Mouse (Mus musculus) CH12.LX (cell line): ENCODE data around the gene Rabep1. TPM values are rescaled to one million over a fixed set of nuclear protein-coding genes. Genes with fewer than 3 reads are reported as not detected.

ENCODE experiments used
- DNase-seq: peaks from one replicate; pipeline ENCODE4 v3.0.0-alpha.2; 2013; ENCODE audit errors: extremely low read depth
- H3K27ac ChIP-seq: 2 replicates; pipeline ENCODE4 v1.5.1; 2012; ENCODE audit warnings: low read depth, mild to moderate bottlenecking, control low read depth, moderate library complexity; ENCODE audit not compliant: insufficient read depth
- H3K27me3 ChIP-seq: replicated peaks from 2 replicates; pipeline ENCODE3; 2012; ENCODE audit warnings: inconsistent platforms
- H3K36me3 ChIP-seq, 2 experiments: replicated peaks in 1 of 2; 2 replicates each; pipeline versions ENCODE3 to v1.6.1; 2012; ENCODE audit warnings: inconsistent platforms in 1 of 2, low read length in 1 of 2, mild to moderate bottlenecking in 1 of 2, mixed read lengths in 1 of 2, moderate library complexity in 1 of 2; ENCODE audit not compliant: control insufficient read depth in 1 of 2, insufficient read depth in 1 of 2
- H3K4me1 ChIP-seq, 2 experiments: 2 replicates each; pipeline ENCODE4 v1.6.1; 2012; ENCODE audit warnings: inconsistent platforms in 1 of 2, moderate library complexity in 1 of 2; ENCODE audit not compliant: insufficient read depth in 2 of 2, control insufficient read depth in 1 of 2
- H3K4me2 ChIP-seq: 2 replicates; pipeline ENCODE4 v1.6.1; 2012; ENCODE audit warnings: low read depth, mild to moderate bottlenecking, control low read depth; ENCODE audit not compliant: poor library complexity, insufficient read depth, severe bottlenecking
- H3K4me3 ChIP-seq, 3 experiments: fragments of 150-350 bp in 1 of 3; sonication (generic) in 1 of 3; replicated peaks in 1 of 3; 2 replicates each; pipeline versions ENCODE3 to v1.5.1; 2011 to 2012; ENCODE audit warnings: low read depth in 2 of 3, low read length in 2 of 3, mild to moderate bottlenecking in 2 of 3, moderate library complexity in 2 of 3, control low read depth in 1 of 3, improper control_type of control experiment in 1 of 3, inconsistent platforms in 1 of 3, mixed read lengths in 1 of 3; ENCODE audit not compliant: poor library complexity in 1 of 3
- H3K79me2 ChIP-seq: replicated peaks from 2 replicates; pipeline ENCODE4 v1.6.1; 2012; ENCODE audit warnings: mild to moderate bottlenecking, moderate library complexity; ENCODE audit not compliant: control insufficient read depth, poor library complexity, insufficient read depth, severe bottlenecking; ENCODE audit errors: extremely low read depth
- H3K9ac ChIP-seq: 2 replicates; pipeline ENCODE4 v1.6.1; 2012; ENCODE audit warnings: low read depth, mild to moderate bottlenecking, control low read depth, moderate library complexity; ENCODE audit not compliant: insufficient read depth
- H3K9me3 ChIP-seq: replicated peaks from 2 replicates; pipeline ENCODE3; 2012; ENCODE audit warnings: low read length, inconsistent platforms, mixed read lengths
- BHLHE40 ChIP-seq: IDR thresholded peaks from 2 replicates; pipeline ENCODE4 v1.6.1; 2011; ENCODE audit warnings: mild to moderate bottlenecking, low read depth, low read length, improper control_type of control experiment
- CHD2 ChIP-seq: IDR thresholded peaks from 2 replicates; pipeline ENCODE4 v1.6.1; 2011; ENCODE audit warnings: low read length, improper control_type of control experiment
- CTCF ChIP-seq, 2 experiments: IDR thresholded peaks in 1 of 2; conservative IDR thresholded peaks in 1 of 2; 2 replicates each; pipeline ENCODE4 v1.5.1; 2011 to 2012; ENCODE audit warnings: low read depth in 2 of 2, low read length in 2 of 2, improper control_type of control experiment in 1 of 2, inconsistent platforms in 1 of 2, mild to moderate bottlenecking in 1 of 2, moderate library complexity in 1 of 2
- ELF1 ChIP-seq: IDR thresholded peaks from 2 replicates; pipeline ENCODE4 v1.6.1; 2014; ENCODE audit warnings: low read depth, mild to moderate bottlenecking, inconsistent platforms, low read length, improper control_type of control experiment
- EP300 ChIP-seq: IDR thresholded peaks from 2 replicates; pipeline ENCODE4 v1.6.1; 2011; ENCODE audit warnings: low read length, improper control_type of control experiment
- GABPA ChIP-seq: IDR thresholded peaks from 2 replicates; pipeline ENCODE4 v1.6.1; 2012; ENCODE audit warnings: low read depth, low read length, improper control_type of control experiment, inconsistent platforms; ENCODE audit not compliant: insufficient replicate concordance
- HCFC1 ChIP-seq: IDR thresholded peaks from 2 replicates; pipeline ENCODE4 v1.6.1; 2012; ENCODE audit warnings: low read depth, mild to moderate bottlenecking, inconsistent platforms, low read length, improper control_type of control experiment
- IRF4 ChIP-seq: IDR thresholded peaks from 2 replicates; pipeline ENCODE4 v1.6.1; 2014; ENCODE audit warnings: low read depth, mild to moderate bottlenecking, inconsistent platforms, low read length, improper control_type of control experiment
- JUN ChIP-seq: IDR thresholded peaks from 2 replicates; pipeline ENCODE4 v1.6.1; 2011; ENCODE audit warnings: low read depth, mild to moderate bottlenecking, low read length, improper control_type of control experiment, moderate library complexity; ENCODE audit not compliant: insufficient read depth
- KAT2A ChIP-seq: IDR thresholded peaks from 2 replicates; pipeline ENCODE4 v1.6.1; 2012; ENCODE audit warnings: low read length, improper control_type of control experiment, inconsistent platforms; ENCODE audit not compliant: insufficient replicate concordance
- MAX ChIP-seq: IDR thresholded peaks from 2 replicates; pipeline ENCODE4 v1.6.1; 2011; ENCODE audit warnings: low read length, improper control_type of control experiment
- MYC ChIP-seq: IDR thresholded peaks from 2 replicates; pipeline ENCODE4 v1.6.1; 2011; ENCODE audit warnings: low read depth, mild to moderate bottlenecking, improper control_type of control experiment, low read length
- POLR2AphosphoS2 ChIP-seq: IDR thresholded peaks from 2 replicates; pipeline ENCODE4 v1.6.1; 2011; ENCODE audit warnings: low read depth, low read length, improper control_type of control experiment
- RAD21 ChIP-seq: IDR thresholded peaks from 2 replicates; pipeline ENCODE4 v1.6.1; 2011; ENCODE audit warnings: low read depth, mild to moderate bottlenecking, low read length, improper control_type of control experiment, moderate library complexity
- SIN3A ChIP-seq: IDR thresholded peaks from 2 replicates; pipeline ENCODE4 v1.6.1; 2012; ENCODE audit warnings: low read length, improper control_type of control experiment, inconsistent platforms
- UBTF ChIP-seq: IDR thresholded peaks from 2 replicates; pipeline ENCODE4 v1.6.1; 2012; ENCODE audit warnings: low read depth, mild to moderate bottlenecking, inconsistent platforms, low read length, improper control_type of control experiment, moderate library complexity
- ZC3H11A ChIP-seq: IDR thresholded peaks from 2 replicates; pipeline ENCODE4 v1.6.1; 2012; ENCODE audit warnings: low read depth, mild to moderate bottlenecking, inconsistent platforms, low read length, improper control_type of control experiment
- dilution Hi-C: fragments of 300-500 bp; cut with MboI; formaldehyde crosslinking; loops from 2 replicates; pipeline ENCODE4 v1.14.3; 2020; ENCODE audit warnings: low sequenced_read_pairs; ENCODE audit not compliant: extremely low pct_unique_long_range_greater_than_20kb, extremely low pct_ligation_motif_present
- in situ Hi-C: fragments of 300-500 bp; cut with MboI; formaldehyde crosslinking; loops from 3 replicates; pipeline ENCODE4 v1.14.3; 2019; ENCODE audit warnings: low sequenced_read_pairs, low pct_ligation_motif_present, low pct_unique_long_range_greater_than_20kb, mixed read lengths
- polyA plus RNA-seq: library from polyadenylated mRNA; unstranded; fragments of >175 nt; gene quantifications from 2 replicates; pipeline ENCODE4 v1.2.1, GENCODE M21; 2012; ENCODE audit warnings: low read depth; ENCODE audit not compliant: insufficient read length
- total RNA-seq, 2 experiments: library from RNA; depleted of rRNA; stranded (reverse); fragments of 300-350 nt in 1 of 2; fragments of >200 nt in 1 of 2; gene quantifications; 2 replicates each; pipeline ENCODE4 v1.2.3; 2012 to 2014

The Rabep1 gene
- total and polyA plus RNA-seq, 3 experiments: 22.3 to 28.3 (median 26.1) TPM

DNA sequence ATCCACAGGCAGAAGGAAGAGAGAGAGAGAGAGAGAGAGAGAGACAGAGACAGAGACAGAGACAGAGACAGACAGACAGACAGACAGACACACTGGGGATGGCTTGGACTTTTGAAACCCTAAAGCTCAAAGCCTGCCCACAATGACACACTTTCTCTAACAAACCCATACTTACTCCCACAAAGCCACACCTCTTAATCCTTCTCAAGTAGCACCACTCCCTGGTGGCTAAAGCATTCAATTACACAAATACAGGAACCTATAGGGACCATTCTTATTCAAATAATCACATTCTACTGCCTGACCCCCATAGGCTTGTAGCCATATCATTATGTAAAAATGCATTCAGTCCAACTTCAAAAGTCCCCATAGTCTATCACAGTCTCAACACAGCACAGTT is 11.2 kb upstream of the Rabep1 start:
- no peak overlapping the region for H3K4me3 ChIP-seq
- no peaks in the 10 kb centered on the region for H3K36me3 ChIP-seq
- peaks cover 12% of the 10 kb centered on the region for H3K27me3 ChIP-seq
- dilution Hi-C loops (no loop called here), in situ Hi-C loops (no loop called here)
- peaks cover 18% of the 10 kb centered on the region for H3K9me3 ChIP-seq
- H3K27ac ChIP-seq: no peak overlapping the region
- H3K4me2 ChIP-seq: no peak overlapping the region
- no peak for DNase-seq
- H3K79me2 ChIP-seq: no peaks in the 10 kb centered on the region
- no peak overlapping the region for H3K9ac ChIP-seq
- peaks cover 2 to 4% of the 10 kb centered on the region in 2 experiments; a peak in 2 of 4 replicates for H3K4me1 ChIP-seq
- TF ChIP-seq POLR2AphosphoS2 (no peak), IRF4 (no peak), ELF1 (no peak), HCFC1 (no peak), CTCF (conservative IDR thresholded peaks at IDR 0.05 in 1 of 2, IDR thresholded peaks at IDR 0.05 in 1 of 2; ENCODE audit: low read depth in 2 of 2, low read length in 2 of 2) (no peak), CHD2 (no peak), MAX (no peak)

DNA sequence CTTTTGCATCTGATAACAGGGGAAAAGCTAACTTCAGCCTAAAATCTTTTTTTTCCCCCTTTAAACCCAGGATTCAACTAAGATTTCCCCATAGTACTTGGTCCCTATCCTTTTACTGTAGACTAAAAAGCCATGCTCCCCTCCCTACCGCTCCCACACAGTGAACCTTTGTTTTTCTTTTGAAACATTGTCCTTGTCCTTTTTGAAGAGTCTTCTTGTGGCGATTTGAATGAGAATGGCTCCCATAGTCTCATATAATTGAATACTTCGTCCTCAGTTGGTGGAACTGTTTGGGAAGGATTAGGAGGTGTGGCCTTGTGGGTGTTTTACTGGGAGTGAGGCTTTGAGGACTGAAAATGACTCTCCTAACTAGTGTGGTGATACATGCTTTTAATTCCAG is 10.7 kb upstream of the Rabep1 start:
- no peak for DNase-seq
- Histone ChIP-seq H3K27me3 (peaks cover 14% of the 10 kb centered on the region), H3K27ac (no peak overlapping the region)
- TF ChIP-seq GABPA: no peak
- no peak for TF ChIP-seq MAX
- no peak for TF ChIP-seq KAT2A
- TF ChIP-seq RAD21: no peak
- TF ChIP-seq UBTF: no peak
- TF ChIP-seq BHLHE40: no peak
- no peak for TF ChIP-seq ZC3H11A
- no peak for TF ChIP-seq SIN3A
- no peak for TF ChIP-seq EP300
- no peak for TF ChIP-seq POLR2AphosphoS2
- TF ChIP-seq JUN: no peak
- TF ChIP-seq MYC: no peak
- TF ChIP-seq ELF1: no peak
- TF ChIP-seq, all 38 proteins: peak for 0
- Histone ChIP-seq H3K9me3 (peaks cover 18% of the 10 kb centered on the region), H3K9ac (no peak overlapping the region), H3K4me1 (peaks cover 2 to 4% of the 10 kb centered on the region in 2 experiments; a peak in 2 of 4 replicates), H3K36me3 (no peaks in the 10 kb centered on the region), H3K4me2 (no peak overlapping the region), H3K79me2 (no peaks in the 10 kb centered on the region), H3K4me3 (no peak overlapping the region)
- dilution Hi-C loops (no loop called here), in situ Hi-C loops (no loop called here)
